Mouse (Mus musculus) embryonic facial prominence, embryonic 10.5 days (tissue): Measurements from ENCODE around the gene Syn2. TPM values are rescaled to one million over a fixed set of nuclear protein-coding genes. Genes with fewer than 3 reads are reported as not detected.

ENCODE experiments used
- DNase-seq: peaks from one replicate; pipeline ENCODE4 v3.0.0-alpha.2; 2017; ENCODE audit warnings: low spot score
- H3K27ac ChIP-seq: fragments of 300-500 bp; sonication (generic); replicated peaks from 2 replicates; pipeline ENCODE4 v1.5.1; 2016; ENCODE audit warnings: mild to moderate bottlenecking
- H3K27me3 ChIP-seq: fragments of 300-500 bp; sonication (generic); replicated peaks from 2 replicates; pipeline ENCODE4 v1.6.1; 2016; ENCODE audit warnings: low read depth, mild to moderate bottlenecking; ENCODE audit not compliant: poor library complexity, severe bottlenecking
- H3K36me3 ChIP-seq: fragments of 300-500 bp; sonication (generic); replicated peaks from 2 replicates; pipeline ENCODE4 v1.6.1; 2016; ENCODE audit warnings: mild to moderate bottlenecking, moderate library complexity
- H3K4me1 ChIP-seq: fragments of 300-500 bp; sonication (generic); 2 replicates; pipeline ENCODE4 v1.6.1; 2016
- H3K4me3 ChIP-seq: fragments of 300-500 bp; sonication (generic); 2 replicates; pipeline ENCODE4 v1.5.1; 2016; ENCODE audit warnings: mild to moderate bottlenecking, moderate library complexity
- H3K9me3 ChIP-seq: fragments of 300-500 bp; sonication (generic); 2 replicates; pipeline ENCODE4 v1.6.1; 2016; ENCODE audit warnings: mild to moderate bottlenecking
- WGBS: fragments of 180-500 bp; shearing (Covaris S2); methylation state at CpG from one replicate; pipeline ENCODE4 v1.1.7; 2016; 5-methylcytosine and 5-hydroxymethylcytosine counted together
- polyA plus RNA-seq: library from polyadenylated mRNA; unstranded; fragments of >200 nt; fragmentation: Nextera tagmentation; extraction: Ambion mirVana; gene quantifications from 2 replicates; pipeline ENCODE4 v1.2.1, GENCODE M21; 2016

The Syn2 gene
- polyA plus RNA-seq: 1.8 and 2.5 TPM in 2 replicates

GRCm38 (mm10) chr6:115134501-115135331 is at the start of gene Syn2:
Gene Syn2 (plus strand): TSS chr6:115134902.
- no peaks in the 10 kb centered on the region for H3K36me3 ChIP-seq
- H3K9me3 ChIP-seq: no peaks in the 10 kb centered on the region
- H3K4me1 ChIP-seq: peaks cover 14% of the 10 kb centered on the region
- H3K27me3 ChIP-seq: peaks cover 53% of the 10 kb centered on the region
- 1% methylated on average over 75 of the region's 75 CpGs for WGBS
- H3K4me3 ChIP-seq: peak within 1 kb of the TSS; percentile 70
- H3K27ac ChIP-seq: peak within 1 kb of the TSS; percentile 69
- DNase-seq: peak; percentile 90

GRCm38 (mm10) chr6:115085274-115085841 is 49.3 kb upstream of the Syn2 start:
- H3K27ac ChIP-seq: no peak overlapping the region
- H3K4me1 ChIP-seq: 0 out of 2 replicates have a peak, but pooled peaks cover 3% of the 10 kb centered on the region
- no peaks in the 10 kb centered on the region for H3K9me3 ChIP-seq
- 56% methylated on average over 9 of the region's 9 CpGs for WGBS
- no peaks in the 10 kb centered on the region for H3K36me3 ChIP-seq
- H3K4me3 ChIP-seq: no peak overlapping the region
- H3K27me3 ChIP-seq: no peaks in the 10 kb centered on the region
- DNase-seq: no peak

GRCm38 (mm10) chr6:115088314-115089106 is 46.2 kb upstream of the Syn2 start:
- Histone ChIP-seq H3K27me3 (no peaks in the 10 kb centered on the region), H3K27ac (no peak overlapping the region), H3K36me3 (no peaks in the 10 kb centered on the region), H3K9me3 (no peaks in the 10 kb centered on the region), H3K4me3 (no peak overlapping the region), H3K4me1 (0 out of 2 replicates have a peak, but pooled peaks cover 3% of the 10 kb centered on the region)
- no peak for DNase-seq
- WGBS: 70% methylated on average over 7 of the region's 7 CpGs

GRCm38 (mm10) chr6:115091737-115092136 is 43.0 kb upstream of the Syn2 start:
- H3K27ac ChIP-seq: no peak overlapping the region
- H3K36me3 ChIP-seq: no peaks in the 10 kb centered on the region
- no peaks in the 10 kb centered on the region for H3K9me3 ChIP-seq
- H3K4me1 ChIP-seq: no peaks in the 10 kb centered on the region
- H3K4me3 ChIP-seq: no peak overlapping the region
- 78% methylated on average over 1 of the region's 1 CpGs for WGBS
- no peak for DNase-seq
- no peaks in the 10 kb centered on the region for H3K27me3 ChIP-seq

GRCm38 (mm10) chr6:115102542-115102941 is 32.2 kb upstream of the Syn2 start:
- no peak for DNase-seq
- Histone ChIP-seq H3K36me3 (no peaks in the 10 kb centered on the region), H3K4me3 (no peak overlapping the region), H3K27ac (no peak overlapping the region), H3K4me1 (no peaks in the 10 kb centered on the region), H3K27me3 (no peaks in the 10 kb centered on the region), H3K9me3 (no peaks in the 10 kb centered on the region)
- WGBS: 74% methylated on average over 4 of the region's 4 CpGs

- 81% methylated on average over 1 of the region's 1 CpGs for WGBS
- DNase-seq: no peak
These were observed 23.3 kb upstream of the Syn2 start for GRCm38 (mm10) chr6:115111426-115111825.

GRCm38 (mm10) chr6:115122181-115122580 is 12.5 kb upstream of the Syn2 start:
- DNase-seq: no peak
- 85% methylated on average over 4 of the region's 4 CpGs for WGBS
- Histone ChIP-seq H3K4me1 (peaks cover 19% of the 10 kb centered on the region), H3K27me3 (no peaks in the 10 kb centered on the region), H3K4me3 (no peak overlapping the region), H3K36me3 (no peaks in the 10 kb centered on the region), H3K27ac (no peak overlapping the region), H3K9me3 (no peaks in the 10 kb centered on the region)

More at GRCm38 (mm10) chr6:115111426-115111825, 23.3 kb upstream of the Syn2 start:
- no peaks in the 10 kb centered on the region for H3K36me3 ChIP-seq
- H3K9me3 ChIP-seq: no peaks in the 10 kb centered on the region
- no peaks in the 10 kb centered on the region for H3K4me1 ChIP-seq
- no peak overlapping the region for H3K4me3 ChIP-seq
- no peaks in the 10 kb centered on the region for H3K27me3 ChIP-seq
- H3K27ac ChIP-seq: no peak overlapping the region

- Histone ChIP-seq H3K9me3 (no peaks in the 10 kb centered on the region), H3K4me3 (peak overlapping the region; percentile 16; the same call in 1 of the 2 replicates), H3K36me3 (no peaks in the 10 kb centered on the region), H3K4me1 (peaks cover 22% of the 10 kb centered on the region), H3K27ac (peak overlapping the region; percentile 63), H3K27me3 (no peaks in the 10 kb centered on the region)
- peak; percentile 55 for DNase-seq
- WGBS: 24% methylated on average over 10 of the region's 10 CpGs
These were observed 11.2 kb upstream of the Syn2 start for GRCm38 (mm10) chr6:115123262-115124201.

- H3K4me1 ChIP-seq: peaks cover 22% of the 10 kb centered on the region
- no peak for DNase-seq
- no peak overlapping the region for H3K27ac ChIP-seq
- 78% methylated on average over 2 of the region's 2 CpGs for WGBS
- no peaks in the 10 kb centered on the region for H3K9me3 ChIP-seq
- H3K36me3 ChIP-seq: no peaks in the 10 kb centered on the region
- no peak overlapping the region for H3K4me3 ChIP-seq
- H3K27me3 ChIP-seq: no peaks in the 10 kb centered on the region
These were observed 9.9 kb upstream of the Syn2 start for GRCm38 (mm10) chr6:115124675-115125357.

- 85% methylated on average over 1 of the region's 1 CpGs for WGBS
- DNase-seq: no peak
- Histone ChIP-seq H3K27me3 (no peaks in the 10 kb centered on the region), H3K4me3 (no peak overlapping the region), H3K4me1 (peaks cover 22% of the 10 kb centered on the region), H3K9me3 (no peaks in the 10 kb centered on the region), H3K27ac (no peak overlapping the region), H3K36me3 (no peaks in the 10 kb centered on the region)
These were observed 9.4 kb upstream of the Syn2 start for GRCm38 (mm10) chr6:115125358-115125720.

- peaks cover 22% of the 10 kb centered on the region for H3K4me1 ChIP-seq
- H3K27ac ChIP-seq: no peak overlapping the region
- H3K4me3 ChIP-seq: no peak overlapping the region
- no peaks in the 10 kb centered on the region for H3K27me3 ChIP-seq
- peak; percentile 36 for DNase-seq
- WGBS: 50% methylated on average over 2 of the region's 2 CpGs
- no peaks in the 10 kb centered on the region for H3K9me3 ChIP-seq
- H3K36me3 ChIP-seq: no peaks in the 10 kb centered on the region
These were observed 8.4 kb upstream of the Syn2 start for GRCm38 (mm10) chr6:115126232-115126785.
